Mouse (Mus musculus): ENCODE measurements around the gene Bco1.

GRCm38 (mm10) chr8:117174536-117174935 lies 78.9 kb downstream of the Bco1 start:
- TF ChIP-seq POLR2A (IDR thresholded peaks at IDR 0.05; ENCODE audit: borderline replicate concordance, insufficient read depth, low read length) (no peak), CTCF (IDR thresholded peaks at IDR 0.05; ENCODE audit: borderline replicate concordance, insufficient read depth, low read depth, low read length) (no peak)
